Mouse (Mus musculus): ENCODE data around the gene Mfap4. TPM values are rescaled to one million over a fixed set of nuclear protein-coding genes. Genes with fewer than 3 reads are reported as not detected.

Gene Mfap4
- polyA plus RNA-seq, 1 experiment from 2014 or later: 18.0 TPM

GRCm38 (mm10) chr11:61494129-61494997 is 9.1 kb downstream of the Mfap4 start, which contains the start of gene Mapk7:
Gene Mapk7, minus strand, starts transcription at chr11:61494406.
- Histone ChIP-seq H3K9me3 (replicated peaks; ENCODE audit: control insufficient read depth, low read length, poor library complexity, severe bottlenecking) (no peaks in the 10 kb centered on the region), H3K9ac (ENCODE audit: low read depth, low read length) (peak within 1 kb of the TSS; percentile 92), H3K4me2 (ENCODE audit: low read length) (peak within 1 kb of the TSS; percentile 86), H3K27me3 (ENCODE audit: control insufficient read depth, insufficient read depth, low read depth, low read length) (no peaks in the 10 kb centered on the region), H3K4me3 (ENCODE audit: low read depth, low read length) (peak within 1 kb of the TSS; percentile 92), H3K4me1 (ENCODE audit: control insufficient read depth, insufficient read depth, low read length) (peaks cover 14% of the 10 kb centered on the region), H3K27ac (ENCODE audit: low read length) (peak within 1 kb of the TSS; percentile 91), H3K36me3 (ENCODE audit: control insufficient read depth, insufficient read depth, low read length) (peaks cover 18% of the 10 kb centered on the region)
- ATAC-seq: peak; percentile 97
- WGBS: under 1% methylated on average over 58 of the region's 62 CpGs

- H3K4me1 ChIP-seq (ENCODE audit: control insufficient read depth, insufficient read depth, low read length): peaks cover 11% of the 10 kb centered on the region
- no peaks in the 10 kb centered on the region for H3K9me3 ChIP-seq (replicated peaks; ENCODE audit: control insufficient read depth, low read length, poor library complexity, severe bottlenecking)
- no peaks in the 10 kb centered on the region for H3K27me3 ChIP-seq (ENCODE audit: control insufficient read depth, insufficient read depth, low read depth, low read length)
- H3K9ac ChIP-seq (ENCODE audit: low read depth, low read length): no peak overlapping the region
- no peak for ATAC-seq
- 95% methylated on average over 2 of the region's 2 CpGs for WGBS
- no peak overlapping the region for H3K4me3 ChIP-seq (ENCODE audit: low read depth, low read length)
- H3K4me2 ChIP-seq (ENCODE audit: low read length): no peak overlapping the region
- H3K27ac ChIP-seq (ENCODE audit: low read length): no peak overlapping the region
- H3K36me3 ChIP-seq (ENCODE audit: control insufficient read depth, insufficient read depth, low read length): peaks cover 11% of the 10 kb centered on the region
Observed at GRCm38 (mm10) chr11:61495528-61495927, 10.3 kb downstream of the Mfap4 start.

- Histone ChIP-seq H3K9me3 (replicated peaks; ENCODE audit: control insufficient read depth, low read length, poor library complexity, severe bottlenecking) (no peaks in the 10 kb centered on the region), H3K9ac (ENCODE audit: low read depth, low read length) (no peak overlapping the region), H3K4me2 (ENCODE audit: low read length) (no peak overlapping the region), H3K4me1 (ENCODE audit: control insufficient read depth, insufficient read depth, low read length) (peaks cover 10% of the 10 kb centered on the region), H3K4me3 (ENCODE audit: low read depth, low read length) (no peak overlapping the region), H3K27ac (ENCODE audit: low read length) (no peak overlapping the region), H3K36me3 (ENCODE audit: control insufficient read depth, insufficient read depth, low read length) (no peaks in the 10 kb centered on the region), H3K27me3 (ENCODE audit: control insufficient read depth, insufficient read depth, low read depth, low read length) (no peaks in the 10 kb centered on the region)
- 60% methylated on average over 1 of the region's 1 CpGs for WGBS
- no peak for ATAC-seq
Observed at GRCm38 (mm10) chr11:61497490-61497889, 12.3 kb downstream of the Mfap4 start.

- no peaks in the 10 kb centered on the region for H3K9me3 ChIP-seq (replicated peaks; ENCODE audit: control insufficient read depth, low read length, poor library complexity, severe bottlenecking)
- no peak overlapping the region for H3K4me2 ChIP-seq (ENCODE audit: low read length)
- no peak for ATAC-seq
- H3K9ac ChIP-seq (ENCODE audit: low read depth, low read length): no peak overlapping the region
- H3K27me3 ChIP-seq (ENCODE audit: control insufficient read depth, insufficient read depth, low read depth, low read length): no peaks in the 10 kb centered on the region
- H3K4me3 ChIP-seq (ENCODE audit: low read depth, low read length): no peak overlapping the region
- H3K36me3 ChIP-seq (ENCODE audit: control insufficient read depth, insufficient read depth, low read length): no peaks in the 10 kb centered on the region
- 92% methylated on average over 6 of the region's 6 CpGs for WGBS
- peaks cover 6% of the 10 kb centered on the region; the same call in 1 of the 2 replicates for H3K4me1 ChIP-seq (ENCODE audit: control insufficient read depth, insufficient read depth, low read length)
- H3K27ac ChIP-seq (ENCODE audit: low read length): no peak overlapping the region
Observed at GRCm38 (mm10) chr11:61498736-61499504, 13.7 kb downstream of the Mfap4 start.

DNA sequence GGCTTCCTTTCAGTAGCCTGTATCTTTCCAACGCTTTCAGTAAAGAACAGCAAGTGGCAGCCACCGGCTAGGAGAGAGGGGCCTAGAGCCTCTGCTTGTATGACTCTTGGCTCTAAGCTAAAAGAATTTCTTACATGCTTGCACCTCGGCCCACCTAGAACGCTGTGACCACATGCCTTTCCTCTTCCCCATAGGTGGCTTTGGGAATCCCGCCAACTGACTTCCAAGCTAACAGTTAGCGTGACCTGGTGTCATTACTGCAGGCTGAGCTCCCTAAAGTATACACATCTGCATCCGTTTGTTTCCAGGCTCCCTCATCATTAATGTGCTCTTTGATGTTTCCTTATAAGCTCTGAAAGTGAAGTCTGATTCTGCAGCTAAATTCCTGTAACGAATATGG is 18.7 kb downstream of the Mfap4 start:
- peak overlapping the region; percentile 93 for H3K27ac ChIP-seq (ENCODE audit: low read length)
- H3K27me3 ChIP-seq (ENCODE audit: control insufficient read depth, insufficient read depth, low read depth, low read length): no peaks in the 10 kb centered on the region
- H3K9ac ChIP-seq (ENCODE audit: low read depth, low read length): peak overlapping the region; percentile 76
- no peaks in the 10 kb centered on the region for H3K9me3 ChIP-seq (replicated peaks; ENCODE audit: control insufficient read depth, low read length, poor library complexity, severe bottlenecking)
- H3K4me1 ChIP-seq (ENCODE audit: control insufficient read depth, insufficient read depth, low read length): peaks cover 16% of the 10 kb centered on the region
- no peaks in the 10 kb centered on the region for H3K36me3 ChIP-seq (ENCODE audit: control insufficient read depth, insufficient read depth, low read length)
- no peak for ATAC-seq
- H3K4me3 ChIP-seq (ENCODE audit: low read depth, low read length): peak overlapping the region; percentile 62
- H3K4me2 ChIP-seq (ENCODE audit: low read length): peak overlapping the region; percentile 72
- WGBS: 61% methylated on average over 8 of the region's 8 CpGs

DNA sequence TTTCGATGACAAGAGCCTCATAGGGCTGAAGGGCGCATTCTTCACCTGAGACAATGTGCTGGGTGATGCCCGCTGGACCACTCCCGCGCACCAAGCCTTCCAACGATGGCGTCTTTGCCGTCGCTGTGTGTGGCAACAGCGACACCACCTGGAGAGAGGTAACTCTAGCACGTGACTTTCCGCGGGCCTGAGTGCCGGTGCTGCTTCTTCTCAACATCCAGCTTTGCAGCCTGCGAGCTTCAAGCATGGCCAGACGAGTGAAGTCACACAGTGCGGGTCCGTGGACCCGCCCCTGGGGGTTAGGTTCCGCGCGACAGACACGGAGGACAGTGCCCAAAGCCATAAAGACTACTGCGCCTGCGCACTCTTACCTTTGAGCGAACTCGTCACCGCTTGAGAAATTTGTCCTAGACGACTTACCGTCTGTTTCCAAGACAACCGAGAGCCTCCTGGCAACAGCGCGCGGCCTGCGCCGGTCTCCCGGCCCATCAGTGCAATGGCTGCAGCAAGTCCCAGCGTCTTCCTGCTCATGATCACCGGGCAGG is 19.6 kb downstream of the Mfap4 start, which contains the start of gene B9d1:
TSS of gene B9d1 (plus strand) at position 432 of the 545 bp plus-strand sequence.
- under 1% methylated on average over 39 of the region's 39 CpGs for WGBS
- peak; percentile 95 for ATAC-seq

GRCm38 (mm10) chr11:61514953-61515352 is 29.7 kb downstream of the Mfap4 start:
- WGBS: 34% methylated on average over 3 of the region's 3 CpGs
- Histone ChIP-seq H3K27me3 (ENCODE audit: control insufficient read depth, insufficient read depth, low read depth, low read length) (no peaks in the 10 kb centered on the region), H3K9ac (ENCODE audit: low read depth, low read length) (no peak overlapping the region), H3K36me3 (ENCODE audit: control insufficient read depth, insufficient read depth, low read length) (peaks cover 19% of the 10 kb centered on the region), H3K4me1 (ENCODE audit: control insufficient read depth, insufficient read depth, low read length) (no peaks in the 10 kb centered on the region), H3K4me3 (ENCODE audit: low read depth, low read length) (no peak overlapping the region), H3K4me2 (ENCODE audit: low read length) (no peak overlapping the region), H3K9me3 (replicated peaks; ENCODE audit: control insufficient read depth, low read length, poor library complexity, severe bottlenecking) (no peaks in the 10 kb centered on the region), H3K27ac (ENCODE audit: low read length) (no peak overlapping the region)
- no peak for ATAC-seq

More for the DNA sequence above, 19.6 kb downstream of the Mfap4 start, which contains the start of gene B9d1:
- Histone ChIP-seq H3K27ac (ENCODE audit: low read length) (peak within 1 kb of the TSS; percentile 93), H3K4me3 (ENCODE audit: low read depth, low read length) (peak within 1 kb of the TSS; percentile 62), H3K4me1 (ENCODE audit: control insufficient read depth, insufficient read depth, low read length) (peaks cover 16% of the 10 kb centered on the region), H3K4me2 (ENCODE audit: low read length) (peak within 1 kb of the TSS; percentile 72), H3K27me3 (ENCODE audit: control insufficient read depth, insufficient read depth, low read depth, low read length) (no peaks in the 10 kb centered on the region), H3K36me3 (ENCODE audit: control insufficient read depth, insufficient read depth, low read length) (no peaks in the 10 kb centered on the region), H3K9ac (ENCODE audit: low read depth, low read length) (peak within 1 kb of the TSS; percentile 76), H3K9me3 (replicated peaks; ENCODE audit: control insufficient read depth, low read length, poor library complexity, severe bottlenecking) (no peaks in the 10 kb centered on the region)

- ATAC-seq: no peak
- Histone ChIP-seq H3K4me2 (ENCODE audit: low read length) (no peak overlapping the region), H3K4me1 (ENCODE audit: control insufficient read depth, insufficient read depth, low read length) (no peaks in the 10 kb centered on the region), H3K27ac (ENCODE audit: low read length) (no peak overlapping the region), H3K9me3 (replicated peaks; ENCODE audit: control insufficient read depth, low read length, poor library complexity, severe bottlenecking) (no peaks in the 10 kb centered on the region), H3K4me3 (ENCODE audit: low read depth, low read length) (no peak overlapping the region), H3K36me3 (ENCODE audit: control insufficient read depth, insufficient read depth, low read length) (peaks cover 32% of the 10 kb centered on the region), H3K9ac (ENCODE audit: low read depth, low read length) (no peak overlapping the region), H3K27me3 (ENCODE audit: control insufficient read depth, insufficient read depth, low read depth, low read length) (no peaks in the 10 kb centered on the region)
- WGBS: 100% methylated on average over 1 of the region's 1 CpGs
Observed at GRCm38 (mm10) chr11:61517971-61518370, 32.7 kb downstream of the Mfap4 start.
